ENCODE assay signal across 8 mouse cellular contexts in the genomic region with DNA sequence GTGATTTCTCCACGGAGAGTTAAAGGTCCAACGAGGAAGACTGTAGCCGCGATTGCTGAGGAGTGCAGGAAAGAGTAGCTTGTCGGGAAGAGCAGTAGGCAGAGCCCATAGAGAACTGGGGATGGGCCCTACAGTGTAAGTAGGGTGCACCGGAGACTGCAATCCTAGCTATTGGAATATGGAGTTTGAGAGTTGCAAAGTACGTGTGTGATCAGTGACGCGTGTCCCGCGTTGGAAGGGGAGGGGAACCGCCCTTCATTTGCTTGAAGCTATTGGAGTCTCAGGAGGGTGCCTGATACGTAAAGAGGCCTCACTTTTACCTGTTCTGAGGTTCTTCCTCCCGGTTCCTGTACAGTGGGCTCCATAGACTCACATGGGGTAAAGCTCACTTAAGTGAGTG. TPM values are rescaled to one million over a fixed set of nuclear protein-coding genes. Genes with fewer than 3 reads are reported as not detected.
DNase-seq lines count a peak whose midpoint lies in the region; ATAC-seq and TF ChIP-seq lines count a peak whose summit lies in the region.

No protein-coding gene starts in this region.

- TF ChIP-seq CTCF in liver, adult 2 months (IDR thresholded peaks at IDR 0.05; ENCODE audit: low read depth, low read length): no peak
- no peak for TF ChIP-seq CTCF in kidney, postnatal 0 days (IDR thresholded peaks at IDR 0.05; ENCODE audit: low read depth)

- H3K4me1 ChIP-seq in liver, adult 2 months (ENCODE audit: control insufficient read depth, insufficient read depth, low read length): peaks cover 14% of the 10 kb centered on the region
- H3K4me1 ChIP-seq in embryonic facial prominence, embryonic 13.5 days: peaks cover 31% of the 10 kb centered on the region
- peaks cover 11% of the 10 kb centered on the region; the same call in 1 of the 2 replicates for H3K4me1 ChIP-seq in kidney, postnatal 0 days (replicated peaks; ENCODE audit: insufficient read depth, low read length)
- peaks cover 15% of the 10 kb centered on the region for H3K4me1 ChIP-seq in neural tube, embryonic 14.5 days (ENCODE audit: control insufficient read depth, insufficient read depth, low read length)

- DNase-seq in liver, adult 2 months (ENCODE audit: extremely low read depth, low read depth, low spot score): peak; percentile 79
- DNase-seq in liver (no peak), MN1 (ENCODE audit: low spot score) (no peak)
- DNase-seq in kidney, postnatal 0 days (ENCODE audit: low spot score): peak; percentile 26
- no peak for DNase-seq in urinary bladder, adult 2 months (ENCODE audit: low spot score)
- DNase-seq in spleen, postnatal 14 days (ENCODE audit: low spot score in 2 of 2): no peak

- TF ChIP-seq POLR2A in liver, adult 2 months (IDR thresholded peaks at IDR 0.05; ENCODE audit: extremely low read depth, insufficient read depth, low read length): no peak

- 12% methylated on average over 14 of the region's 14 CpGs for WGBS in liver, adult 2 months
- 6% methylated on average over 14 of the region's 14 CpGs for WGBS in embryonic facial prominence, embryonic 13.5 days
- 12% methylated on average over 14 of the region's 14 CpGs for WGBS in kidney, postnatal 0 days
- WGBS in neural tube, embryonic 14.5 days: 23% methylated on average over 14 of the region's 14 CpGs

- peaks cover 11% of the 10 kb centered on the region; the same call in 1 of the 2 replicates for H3K36me3 ChIP-seq in liver, adult 2 months (ENCODE audit: control insufficient read depth, insufficient read depth, low read length)
- H3K36me3 ChIP-seq in embryonic facial prominence, embryonic 13.5 days: peaks cover 31% of the 10 kb centered on the region
- H3K36me3 ChIP-seq in kidney, postnatal 0 days (ENCODE audit: insufficient read depth, low read length): 0 out of 2 replicates have a peak, but pooled peaks cover 6% of the 10 kb centered on the region
- H3K36me3 ChIP-seq in neural tube, embryonic 14.5 days (ENCODE audit: control insufficient read depth, insufficient read depth, low read length): peaks cover 9% of the 10 kb centered on the region; the same call in 1 of the 2 replicates

- no peaks in the 10 kb centered on the region for H3K27me3 ChIP-seq in liver, adult 2 months (ENCODE audit: control insufficient read depth, insufficient read depth, low read length)
- no peaks in the 10 kb centered on the region for H3K27me3 ChIP-seq in embryonic facial prominence, embryonic 13.5 days
- H3K27me3 ChIP-seq in kidney, postnatal 0 days (ENCODE audit: insufficient read depth, low read length): no peaks in the 10 kb centered on the region
- no peaks in the 10 kb centered on the region for H3K27me3 ChIP-seq in neural tube, embryonic 14.5 days (ENCODE audit: control insufficient read depth, insufficient read depth, low read length)

- H3K4me2 ChIP-seq in embryonic facial prominence, embryonic 13.5 days: peak overlapping the region; percentile 96
- H3K4me2 ChIP-seq in kidney, postnatal 0 days (ENCODE audit: low read length): peak overlapping the region; percentile 96
- H3K4me2 ChIP-seq in neural tube, embryonic 14.5 days (ENCODE audit: low read depth, low read length): peak overlapping the region; percentile 97

- peak overlapping the region; percentile 91 for H3K9ac ChIP-seq in liver, adult 2 months (ENCODE audit: low read depth, low read length)
- peak overlapping the region; percentile 97 for H3K9ac ChIP-seq in embryonic facial prominence, embryonic 13.5 days
- peak overlapping the region; percentile 91 for H3K9ac ChIP-seq in kidney, postnatal 0 days (ENCODE audit: low read depth, low read length)
- peak overlapping the region; percentile 79; the same call in 1 of the 2 replicates for H3K9ac ChIP-seq in neural tube, embryonic 14.5 days (replicated peaks; ENCODE audit: low read depth, low read length)

- H3K27ac ChIP-seq in liver, adult 2 months (replicated peaks; ENCODE audit: insufficient read depth, low read depth, low read length): peak overlapping the region; percentile 83
- H3K27ac ChIP-seq in embryonic facial prominence, embryonic 13.5 days: no peak overlapping the region
- H3K27ac ChIP-seq in kidney, postnatal 0 days: peak overlapping the region; percentile 65
- H3K27ac ChIP-seq in neural tube, embryonic 14.5 days (ENCODE audit: low read depth, low read length): no peak overlapping the region

- H3K4me3 ChIP-seq in liver, adult 2 months (ENCODE audit: insufficient read depth, low read depth, low read length): peak overlapping the region; percentile 75
- peak overlapping the region; percentile 99 for H3K4me3 ChIP-seq in embryonic facial prominence, embryonic 13.5 days
- peak overlapping the region; percentile 91 for H3K4me3 ChIP-seq in kidney, postnatal 0 days (replicated peaks; ENCODE audit: low read depth, low read length)
- H3K4me3 ChIP-seq in neural tube, embryonic 14.5 days (ENCODE audit: low read depth, low read length): peak overlapping the region; percentile 88

- peaks cover 12% of the 10 kb centered on the region; the same call in 1 of the 2 replicates for H3K79me2 ChIP-seq in liver, adult 2 months (ENCODE audit: control insufficient read depth, insufficient read depth, low read length)

- no peak for ATAC-seq in embryonic facial prominence, embryonic 13.5 days (ENCODE audit: insufficient number of reproducible peaks, insufficient read depth, low FRiP score, low TSS enrichment, low read depth)
- peak; percentile 8; the same call in 1 of the 2 replicates for ATAC-seq in kidney, postnatal 0 days (replicated peaks; ENCODE audit: low FRiP score, low read depth)
- ATAC-seq in neural tube, embryonic 14.5 days (ENCODE audit: low read depth): no peak

- H3K9me3 ChIP-seq in embryonic facial prominence, embryonic 13.5 days: no peaks in the 10 kb centered on the region
- H3K9me3 ChIP-seq in kidney, postnatal 0 days (replicated peaks; ENCODE audit: low read length): no peaks in the 10 kb centered on the region
- no peaks in the 10 kb centered on the region for H3K9me3 ChIP-seq in neural tube, embryonic 14.5 days (ENCODE audit: control insufficient read depth, low read length)

RNA-seq across cellular contexts. Expression of gene Akr7a5, which starts 1.2 kb away (rescaled TPM):
- 142 and 183 TPM in 2 replicates for total RNA-seq in liver, adult 2 months (2014; rRNA removed)
- polyA plus RNA-seq in liver, adult 2 months (2012; rRNA removed): 144 and 155 TPM in 2 replicates
- 91.9 and 121 TPM in 2 replicates for polyA plus RNA-seq in embryonic facial prominence, embryonic 13.5 days (2015; fragmentation: Nextera tagmentation; extraction: Ambion mirVana)
- 220 and 232 TPM in 2 replicates for polyA plus RNA-seq in kidney, postnatal 0 days (2015; fragmentation: Nextera tagmentation; extraction: Ambion mirVana)
- polyA plus RNA-seq in neural tube, embryonic 14.5 days (2014; fragmentation: Nextera tagmentation; extraction: Ambion mirVana): 52.8 and 55.5 TPM in 2 replicates
- polyA plus RNA-seq in urinary bladder, adult 2 months (2012; rRNA removed): 8.7 and 15.3 TPM in 2 replicates

RNA-seq across cellular contexts. Expression of gene Pqlc2, which starts 1.2 kb away (rescaled TPM):
- total RNA-seq in liver, adult 2 months (2014; rRNA removed): 6.1 and 13.0 TPM in 2 replicates
- polyA plus RNA-seq in liver, adult 2 months (2012; rRNA removed): 37.2 and 42.8 TPM in 2 replicates
- 14.9 and 16.7 TPM in 2 replicates for polyA plus RNA-seq in embryonic facial prominence, embryonic 13.5 days (2015; fragmentation: Nextera tagmentation; extraction: Ambion mirVana)
- 21.3 and 24.0 TPM in 2 replicates for polyA plus RNA-seq in kidney, postnatal 0 days (2015; fragmentation: Nextera tagmentation; extraction: Ambion mirVana)
- 12.7 and 16.2 TPM in 2 replicates for polyA plus RNA-seq in neural tube, embryonic 14.5 days (2014; fragmentation: Nextera tagmentation; extraction: Ambion mirVana)
- 10.2 and 11.6 TPM in 2 replicates for polyA plus RNA-seq in urinary bladder, adult 2 months (2012; rRNA removed)

RNA-seq across cellular contexts. Expression of gene Mrto4, which starts 40.7 kb away (rescaled TPM):
- total RNA-seq in liver, adult 2 months (2014; rRNA removed): 26.0 and 27.9 TPM in 2 replicates
- 17.2 and 22.8 TPM in 2 replicates for polyA plus RNA-seq in liver, adult 2 months (2012; rRNA removed)
- polyA plus RNA-seq in embryonic facial prominence, embryonic 13.5 days (2015; fragmentation: Nextera tagmentation; extraction: Ambion mirVana): 122 and 130 TPM in 2 replicates
- polyA plus RNA-seq in kidney, postnatal 0 days (2015; fragmentation: Nextera tagmentation; extraction: Ambion mirVana): 68.6 and 71.7 TPM in 2 replicates
- 73.2 and 77.4 TPM in 2 replicates for polyA plus RNA-seq in neural tube, embryonic 14.5 days (2014; fragmentation: Nextera tagmentation; extraction: Ambion mirVana)
- polyA plus RNA-seq in urinary bladder, adult 2 months (2012; rRNA removed): 40.5 and 42.4 TPM in 2 replicates

RNA-seq across cellular contexts. Expression of gene Emc1, which starts 40.7 kb away (rescaled TPM):
- total RNA-seq in liver, adult 2 months (2014; rRNA removed): 23.0 and 23.6 TPM in 2 replicates
- 22.2 and 22.3 TPM in 2 replicates for polyA plus RNA-seq in liver, adult 2 months (2012; rRNA removed)
- polyA plus RNA-seq in embryonic facial prominence, embryonic 13.5 days (2015; fragmentation: Nextera tagmentation; extraction: Ambion mirVana): 29.1 and 29.4 TPM in 2 replicates
- 19.0 and 22.6 TPM in 2 replicates for polyA plus RNA-seq in kidney, postnatal 0 days (2015; fragmentation: Nextera tagmentation; extraction: Ambion mirVana)
- 42.4 and 44.8 TPM in 2 replicates for polyA plus RNA-seq in neural tube, embryonic 14.5 days (2014; fragmentation: Nextera tagmentation; extraction: Ambion mirVana)
- 41.3 and 43.8 TPM in 2 replicates for polyA plus RNA-seq in urinary bladder, adult 2 months (2012; rRNA removed)

RNA-seq across cellular contexts. Expression of gene Ubr4, which starts 40.7 kb away (rescaled TPM):
- total RNA-seq in liver, adult 2 months (2014; rRNA removed): 56.7 and 94.2 TPM in 2 replicates
- polyA plus RNA-seq in liver, adult 2 months (2012; rRNA removed): 109 and 149 TPM in 2 replicates
- 75.3 and 76.1 TPM in 2 replicates for polyA plus RNA-seq in embryonic facial prominence, embryonic 13.5 days (2015; fragmentation: Nextera tagmentation; extraction: Ambion mirVana)
- 46.2 and 47.4 TPM in 2 replicates for polyA plus RNA-seq in kidney, postnatal 0 days (2015; fragmentation: Nextera tagmentation; extraction: Ambion mirVana)
- 99.2 and 109 TPM in 2 replicates for polyA plus RNA-seq in neural tube, embryonic 14.5 days (2014; fragmentation: Nextera tagmentation; extraction: Ambion mirVana)
- polyA plus RNA-seq in urinary bladder, adult 2 months (2012; rRNA removed): 169 and 190 TPM in 2 replicates

Comparison
In these comparisons a context has a peak if more than half of its experiments do, and no peak if none do; other contexts are left out.
1. DNase-seq: peak in liver, adult 2 months (single experiment) and kidney, postnatal 0 days (single experiment); none in liver (single experiment), urinary bladder, adult 2 months (single experiment), MN1 (single experiment) and spleen, postnatal 14 days (0 of 2).
2. H3K27ac ChIP-seq: peak in liver, adult 2 months (single experiment) and kidney, postnatal 0 days (single experiment); none in embryonic facial prominence, embryonic 13.5 days (single experiment) and neural tube, embryonic 14.5 days (single experiment).
3. Peak in every context shown above with its lines, with median percentiles within 50 percentile points of each other: H3K4me3 ChIP-seq, H3K9ac ChIP-seq and H3K4me2 ChIP-seq.